Mouse (Mus musculus): ENCODE data around the gene Sarnp.
"Not testable (repeated sequence)": the region's sequence is repeated elsewhere in the genome, so short reads cannot be mapped to it uniquely, and the experiment has no call there.

Sarnp gene

GRCm38 (mm10) chr10:128821358-128822056, 4.4 kb downstream of the Sarnp start, which contains the start of gene Ormdl2:
Ormdl2 (minus strand) TSS chr10:128821645.
- DNase-seq (ENCODE audit: low spot score) = peak; percentile 98

GRCm38 (mm10) chr10:128822135-128822534, 5.0 kb downstream of the Sarnp start:
- no peak for DNase-seq (ENCODE audit: low spot score)

DNA sequence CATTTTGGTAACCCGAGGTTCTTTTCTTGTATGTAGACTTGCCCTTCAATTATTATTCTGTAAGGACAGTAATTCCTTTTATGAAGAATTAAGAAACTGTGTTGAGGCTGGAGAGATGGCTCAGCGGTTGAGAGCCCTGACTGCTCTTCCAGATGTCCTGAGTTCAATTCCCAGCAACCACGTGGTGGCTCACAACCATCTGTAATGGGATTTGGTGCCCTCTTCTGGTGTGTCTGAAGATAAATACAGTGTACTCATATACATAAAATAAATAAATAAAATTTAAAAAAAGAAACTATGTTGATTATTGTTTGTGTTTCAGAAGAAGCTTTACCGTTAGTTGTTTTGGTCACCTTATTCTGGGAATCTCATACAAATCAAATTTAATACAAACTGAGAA, 6.0 kb downstream of the Sarnp start:
- not testable (repeated sequence) for DNase-seq (ENCODE audit: low spot score)

GRCm38 (mm10) chr10:128823821-128824220, 6.7 kb downstream of the Sarnp start:
- no peak for DNase-seq (ENCODE audit: low spot score)

GRCm38 (mm10) chr10:128837400-128837799, 20.3 kb downstream of the Sarnp start:
- DNase-seq (ENCODE audit: low spot score) = no peak

DNA sequence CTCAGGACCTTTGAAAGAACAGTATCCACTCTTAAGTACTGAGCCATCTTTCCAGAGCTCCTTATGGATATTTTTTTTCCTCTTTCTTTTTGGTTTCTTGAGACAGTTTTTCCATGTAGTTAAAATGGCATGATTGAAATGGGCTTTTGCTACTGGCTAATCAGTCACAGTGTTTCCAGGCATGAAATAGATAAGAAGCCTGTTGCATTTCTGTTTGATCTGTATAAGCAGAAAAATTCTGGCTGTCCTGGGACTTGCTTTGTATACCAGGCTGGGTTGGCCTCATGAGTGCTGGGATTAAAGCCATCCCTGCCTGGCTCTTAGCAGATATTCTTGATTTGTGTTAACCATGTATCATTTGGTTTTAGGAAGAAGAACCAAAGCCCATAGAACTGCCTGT, 22.3 kb downstream of the Sarnp start:
- DNase-seq (ENCODE audit: low spot score) = no peak

DNA sequence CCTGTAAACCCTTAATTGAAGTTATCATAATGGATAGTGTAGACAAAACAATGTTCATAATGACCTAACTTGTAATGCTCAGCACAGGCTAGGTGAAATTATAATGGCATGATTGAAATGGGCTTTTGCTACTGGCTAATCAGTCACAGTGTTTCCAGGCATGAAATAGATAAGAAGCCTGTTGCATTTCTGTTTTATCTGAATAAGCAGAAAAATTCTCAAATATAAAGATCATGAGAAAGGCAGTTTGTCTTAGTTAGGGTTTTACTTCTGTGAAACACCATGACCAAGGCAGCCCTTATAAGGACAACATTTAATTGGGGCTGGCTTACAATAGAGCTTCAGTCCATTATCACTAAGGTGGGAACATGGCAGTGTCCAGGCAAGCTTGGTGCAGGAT, 23.5 kb downstream of the Sarnp start:
- no peak for DNase-seq (ENCODE audit: low spot score)

DNA sequence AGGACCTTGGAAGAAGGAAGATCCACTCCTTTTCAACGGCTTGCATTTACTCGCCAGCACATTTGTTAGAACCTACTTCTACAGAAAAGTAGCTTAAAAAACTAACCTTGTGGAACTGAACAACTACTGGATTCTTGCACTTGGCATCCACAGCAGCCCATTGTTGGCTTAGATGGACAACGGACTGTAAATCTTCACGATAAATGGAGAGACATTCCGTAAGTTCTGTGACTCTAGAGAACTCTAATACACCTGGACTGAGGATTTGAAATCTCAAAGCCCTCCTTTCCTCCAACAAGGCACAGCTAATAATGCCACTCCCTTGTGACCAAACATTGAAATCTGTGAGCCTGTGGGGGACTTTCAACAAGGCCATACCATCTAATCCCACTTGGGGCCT, 26.1 kb downstream of the Sarnp start:
- DNase-seq (ENCODE audit: low spot score) = no peak

DNA sequence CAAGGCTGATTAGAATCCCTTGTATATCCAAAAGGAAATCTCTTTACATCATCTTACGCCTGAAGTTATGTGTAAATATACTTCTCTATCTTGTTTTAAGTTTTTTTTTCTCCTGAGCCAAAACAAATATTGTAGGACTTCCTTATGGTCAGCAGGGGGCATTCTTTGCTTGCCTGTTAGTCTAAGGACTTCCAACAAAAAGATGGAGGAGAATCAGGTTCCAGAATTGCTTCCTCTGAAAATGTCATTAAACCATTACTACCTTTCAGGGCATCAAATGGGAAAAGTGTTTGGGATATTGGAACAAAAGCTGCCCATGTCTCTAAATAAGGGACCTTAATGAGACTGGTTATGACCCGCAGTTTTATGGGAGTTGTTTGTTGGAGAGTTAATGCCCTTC, 28.4 kb downstream of the Sarnp start:
- no peak for DNase-seq (ENCODE audit: low spot score)

DNA sequence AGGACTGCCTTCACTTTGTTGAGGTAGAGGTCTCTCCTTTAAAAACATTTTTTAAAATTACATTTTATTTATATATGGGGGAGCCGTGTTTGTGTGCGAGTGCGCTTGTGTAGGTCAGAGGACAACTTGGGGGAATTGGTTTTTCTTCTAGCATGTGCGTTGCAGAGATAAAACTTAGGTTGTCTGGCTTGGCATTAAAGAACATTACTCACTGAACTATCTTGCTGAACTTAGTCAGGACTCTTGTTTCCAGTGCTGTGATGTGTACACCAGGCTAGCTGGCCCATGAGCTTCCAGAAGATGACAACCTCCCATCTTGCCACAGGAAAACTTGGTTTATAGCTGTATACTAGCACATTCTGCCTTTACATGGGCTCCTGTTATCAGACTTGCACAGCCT, 29.5 kb downstream of the Sarnp start:
- DNase-seq (ENCODE audit: low spot score) = no peak

DNA sequence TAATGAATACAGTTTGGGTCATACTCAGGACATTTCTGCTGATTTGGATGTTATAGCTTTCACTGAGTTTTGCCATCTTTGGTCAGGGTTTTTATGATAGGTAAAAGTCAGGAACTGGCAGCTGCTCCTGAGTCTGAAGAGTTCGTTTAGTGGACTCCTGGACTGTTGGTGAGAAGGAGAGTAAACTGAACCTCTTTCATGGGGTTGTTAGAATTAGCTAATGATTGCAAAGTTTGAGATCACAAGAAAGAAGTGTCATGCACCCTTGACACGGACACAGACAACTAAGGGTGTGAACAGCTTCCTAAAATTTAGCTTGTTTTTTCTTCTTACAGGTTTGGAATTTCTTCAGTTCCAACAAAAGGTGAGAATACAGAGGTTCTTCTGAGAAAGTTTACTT, 31.3 kb downstream of the Sarnp start:
- no peak for DNase-seq (ENCODE audit: low spot score)

DNA sequence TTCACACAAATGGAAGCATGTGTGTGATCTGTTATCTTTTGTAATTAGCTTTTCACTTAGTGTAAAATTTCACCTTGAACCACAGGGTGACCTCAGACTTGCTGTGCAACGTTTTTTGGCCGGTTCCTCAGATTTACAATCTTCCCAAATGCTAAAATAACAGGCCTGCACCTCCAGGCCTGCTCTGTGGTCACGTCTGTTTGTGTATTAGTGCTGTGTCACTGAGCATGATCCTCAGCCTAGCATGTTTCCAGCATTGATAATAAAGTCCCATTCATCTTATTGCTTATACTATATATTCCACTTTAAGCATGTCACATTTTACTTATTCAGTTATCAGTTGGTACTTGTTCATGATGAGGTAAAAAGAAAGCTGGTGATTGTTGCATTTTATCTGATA, 33.2 kb downstream of the Sarnp start:
- no peak for DNase-seq (ENCODE audit: low spot score)

DNA sequence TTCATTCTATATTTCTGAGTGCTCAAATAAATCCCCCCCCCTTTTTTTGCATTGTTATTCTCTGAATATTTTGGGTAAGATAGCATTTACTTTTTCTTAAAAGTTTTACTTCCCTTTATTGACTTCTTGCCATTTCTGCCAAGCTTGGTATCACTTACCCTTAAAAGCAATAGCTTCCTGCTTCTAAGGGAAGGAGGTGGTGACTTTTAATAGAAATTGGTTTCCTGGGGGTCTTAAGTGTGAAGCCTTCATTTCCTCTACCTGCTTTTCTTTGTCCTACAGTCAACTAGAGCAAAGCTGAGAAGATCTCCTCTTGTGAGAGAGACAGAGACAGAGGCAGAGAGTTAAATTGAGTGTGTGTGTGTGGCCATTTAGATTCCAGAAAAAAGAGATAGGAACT, 44.0 kb downstream of the Sarnp start:
- DNase-seq (ENCODE audit: low spot score) = no peak

- no peak for DNase-seq (ENCODE audit: low spot score)
Observed at GRCm38 (mm10) chr10:128866042-128866441, 48.9 kb downstream of the Sarnp start.

GRCm38 (mm10) chr10:128866518-128866917, 49.4 kb downstream of the Sarnp start:
- DNase-seq (ENCODE audit: low spot score) = no peak

DNA sequence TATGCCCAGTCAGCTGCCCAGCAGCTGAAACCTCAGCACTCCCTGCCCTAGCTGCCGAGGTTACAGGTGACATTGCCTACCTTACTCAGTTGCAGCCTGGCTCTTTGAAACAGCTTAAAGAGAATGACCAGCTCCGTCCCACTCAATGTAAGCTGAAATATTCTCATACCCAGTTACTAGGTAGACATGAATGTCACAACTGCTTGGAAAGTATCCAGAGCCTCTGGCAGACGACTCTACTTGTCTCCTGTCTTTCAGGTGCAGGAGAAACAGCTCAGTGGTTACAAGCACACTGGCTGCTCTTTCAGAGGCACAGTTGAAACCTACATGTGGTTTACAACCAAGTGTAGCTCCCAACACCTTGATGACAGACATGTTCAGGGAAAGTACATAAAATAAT, 53.2 kb downstream of the Sarnp start:
- DNase-seq (ENCODE audit: low spot score) = no peak

DNA sequence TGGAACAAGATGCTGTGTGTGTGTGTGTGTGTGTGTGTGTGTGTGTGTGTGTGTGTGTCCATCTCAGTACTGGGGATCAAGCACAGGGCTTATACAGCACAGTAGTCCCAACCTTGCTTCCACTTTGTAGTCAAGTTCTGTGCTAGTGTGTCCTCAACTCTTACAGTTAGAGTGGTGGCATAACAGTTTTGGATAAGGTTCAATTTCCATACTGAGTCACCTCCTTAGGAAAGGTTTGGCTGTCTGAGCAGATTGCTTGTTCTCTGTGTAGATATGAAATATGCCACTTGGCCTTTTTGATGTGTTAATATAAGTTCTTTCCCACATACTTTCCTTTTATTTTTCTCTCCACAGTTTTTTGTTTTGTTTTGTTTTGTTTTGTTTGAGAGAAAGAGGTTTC, 61.2 kb downstream of the Sarnp start:
- DNase-seq (ENCODE audit: low spot score) = no peak

- peak; percentile 32 for DNase-seq (ENCODE audit: low spot score)
Observed at GRCm38 (mm10) chr10:128878811-128879210, 61.7 kb downstream of the Sarnp start.

GRCm38 (mm10) chr10:128882067-128882466, 64.9 kb downstream of the Sarnp start:
- no peak for DNase-seq (ENCODE audit: low spot score)

GRCm38 (mm10) chr10:128888941-128889827, 72.1 kb downstream of the Sarnp start:
- DNase-seq (ENCODE audit: low spot score) = no peak

GRCm38 (mm10) chr10:128889846-128890245, 72.7 kb downstream of the Sarnp start:
- no peak for DNase-seq (ENCODE audit: low spot score)

GRCm38 (mm10) chr10:128890383-128891295, 73.5 kb downstream of the Sarnp start:
- DNase-seq (ENCODE audit: low spot score) = no peak
